Mouse (Mus musculus) lung, embryonic 16.5 days (tissue): ENCODE data around the gene Atg13. TPM values are rescaled to one million over a fixed set of nuclear protein-coding genes. Genes with fewer than 3 reads are reported as not detected.

Source experiments
- ATAC-seq: fragments of 200-750 bp; cut with Nextera tagmentation; 2 replicates; pipeline ENCODE4 v1.8.0; 2017; ENCODE audit warnings: low read depth, mild to moderate bottlenecking, moderate library complexity
- H3K27ac ChIP-seq: fragments of 300-500 bp; sonication (generic); 2 replicates; pipeline ENCODE4 v1.5.1; 2014; ENCODE audit warnings: mild to moderate bottlenecking, control low read depth, low read length
- H3K27me3 ChIP-seq: fragments of 300-500 bp; sonication (generic); 2 replicates; pipeline ENCODE4 v1.6.1; 2014; ENCODE audit warnings: low read depth, low read length, mixed read lengths; ENCODE audit not compliant: control insufficient read depth, insufficient read depth
- H3K36me3 ChIP-seq: fragments of 300-500 bp; sonication (generic); 2 replicates; pipeline ENCODE4 v1.6.1; 2014; ENCODE audit warnings: low read length; ENCODE audit not compliant: control insufficient read depth, insufficient read depth
- H3K4me1 ChIP-seq: fragments of 300-500 bp; sonication (generic); replicated peaks from 2 replicates; pipeline ENCODE4 v1.6.1; 2014; ENCODE audit warnings: low read length, mixed read lengths; ENCODE audit not compliant: control insufficient read depth, insufficient read depth
- H3K4me2 ChIP-seq: fragments of 300-500 bp; sonication (generic); 2 replicates; pipeline ENCODE4 v1.6.1; 2014; ENCODE audit warnings: low read depth, low read length, control low read depth
- H3K4me3 ChIP-seq: fragments of 300-500 bp; sonication (generic); 2 replicates; pipeline ENCODE4 v1.5.1; 2014; ENCODE audit warnings: mild to moderate bottlenecking, low read length, control low read depth
- H3K9ac ChIP-seq: fragments of 300-500 bp; sonication (generic); 2 replicates; pipeline ENCODE4 v1.6.1; 2014; ENCODE audit warnings: low read length, control low read depth
- H3K9me3 ChIP-seq: fragments of 300-500 bp; sonication (generic); 2 replicates; pipeline ENCODE4 v1.6.1; 2016; ENCODE audit warnings: low read length; ENCODE audit not compliant: control insufficient read depth
- WGBS: fragments of 180-500 bp; shearing (Covaris S2); extraction: QIAGEN DNeasy Blood & Tissue Kit; methylation state at CpG from one replicate; pipeline ENCODE4 v1.1.7; 2014; 5-methylcytosine and 5-hydroxymethylcytosine counted together
- polyA plus RNA-seq: library from polyadenylated mRNA; unstranded; fragments of >200 nt; fragmentation: Nextera tagmentation; extraction: Ambion mirVana; gene quantifications from 2 replicates; pipeline ENCODE4 v1.2.1, GENCODE M21; 2015

The Atg13 gene
- polyA plus RNA-seq, 1 experiment from 2014 or later, result 25.3 TPM

GRCm38 (mm10) chr2:91674895-91675294 lies 35.5 kb downstream of the Atg13 start:
- WGBS, result 86% methylated on average over 5 of the region's 5 CpGs

GRCm38 (mm10) chr2:91673587-91673986 lies 36.8 kb downstream of the Atg13 start:
- H3K4me2 ChIP-seq, result no peak overlapping the region
- no peak overlapping the region for H3K4me3 ChIP-seq
- H3K4me1 ChIP-seq, result no peaks in the 10 kb centered on the region
- no peak overlapping the region for H3K9ac ChIP-seq
- no peaks in the 10 kb centered on the region for H3K9me3 ChIP-seq
- no peaks in the 10 kb centered on the region for H3K27me3 ChIP-seq
- no peak overlapping the region for H3K27ac ChIP-seq
- WGBS, result 92% methylated on average over 2 of the region's 2 CpGs
- peaks cover 39% of the 10 kb centered on the region for H3K36me3 ChIP-seq
- ATAC-seq, result no peak

More at GRCm38 (mm10) chr2:91674895-91675294, 35.5 kb downstream of the Atg13 start:
- Histone ChIP-seq H3K4me1 (no peaks in the 10 kb centered on the region), H3K4me2 (no peak overlapping the region), H3K4me3 (no peak overlapping the region), H3K27ac (no peak overlapping the region), H3K9ac (no peak overlapping the region), H3K9me3 (no peaks in the 10 kb centered on the region), H3K27me3 (no peaks in the 10 kb centered on the region), H3K36me3 (peaks cover 30% of the 10 kb centered on the region)
- no peak for ATAC-seq

DNA sequence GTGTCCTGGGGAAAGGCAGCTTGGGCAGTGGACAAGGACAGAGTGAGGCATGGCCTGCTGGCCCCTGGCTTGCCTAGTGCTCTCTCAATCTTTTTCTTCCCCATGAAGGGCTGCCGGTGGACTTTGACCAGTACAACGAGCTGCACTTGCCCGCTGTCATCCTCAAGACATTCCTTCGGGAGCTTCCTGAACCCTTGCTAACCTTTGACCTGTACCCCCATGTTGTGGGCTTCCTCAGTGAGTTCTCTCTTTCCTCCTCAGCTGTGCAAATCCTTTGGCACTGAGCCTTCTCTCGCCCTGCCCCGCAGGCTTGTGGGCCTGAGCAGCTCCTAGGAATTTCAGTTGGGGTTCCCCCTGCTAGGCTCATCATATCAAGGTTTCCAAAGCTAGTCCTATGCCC lies 40.3 kb downstream of the Atg13 start:
- Histone ChIP-seq H3K27ac (no peak overlapping the region), H3K4me3 (no peak overlapping the region), H3K9me3 (no peaks in the 10 kb centered on the region), H3K4me2 (no peak overlapping the region), H3K27me3 (no peaks in the 10 kb centered on the region), H3K9ac (no peak overlapping the region), H3K36me3 (peaks cover 44% of the 10 kb centered on the region), H3K4me1 (no peaks in the 10 kb centered on the region)
- 91% methylated on average over 6 of the region's 6 CpGs for WGBS
- no peak for ATAC-seq

DNA sequence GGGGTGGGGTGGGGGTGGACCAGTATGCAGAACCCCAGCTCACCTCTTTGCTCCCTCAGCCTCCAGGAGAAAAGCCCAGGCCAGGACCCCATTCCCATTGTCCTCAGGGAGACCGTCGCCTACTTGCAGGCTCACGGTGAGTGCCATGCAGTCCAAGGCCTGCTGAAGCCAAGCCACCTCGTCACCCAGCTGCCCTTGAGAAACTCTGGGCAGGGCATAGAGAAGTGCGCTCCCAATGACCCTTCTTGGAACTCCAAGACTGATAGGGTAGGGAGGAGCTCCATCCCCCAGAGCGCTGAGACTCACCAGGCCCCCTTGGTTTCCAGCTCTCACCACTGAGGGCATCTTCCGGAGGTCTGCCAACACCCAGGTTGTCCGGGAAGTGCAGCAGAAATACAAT lies 41.0 kb downstream of the Atg13 start:
- Histone ChIP-seq H3K27ac (no peak overlapping the region), H3K4me1 (no peaks in the 10 kb centered on the region), H3K27me3 (no peaks in the 10 kb centered on the region), H3K36me3 (peaks cover 49% of the 10 kb centered on the region), H3K4me3 (no peak overlapping the region), H3K9ac (no peak overlapping the region), H3K9me3 (no peaks in the 10 kb centered on the region), H3K4me2 (no peak overlapping the region)
- no peak for ATAC-seq
- WGBS, result 90% methylated on average over 8 of the region's 8 CpGs

GRCm38 (mm10) chr2:91667747-91668146 lies 42.6 kb downstream of the Atg13 start:
- WGBS, result 57% methylated on average over 2 of the region's 2 CpGs
- H3K36me3 ChIP-seq, result peaks cover 60% of the 10 kb centered on the region
- H3K9ac ChIP-seq, result no peak overlapping the region
- no peak for ATAC-seq
- H3K4me2 ChIP-seq, result no peak overlapping the region
- H3K4me3 ChIP-seq, result no peak overlapping the region
- H3K27ac ChIP-seq, result no peak overlapping the region
- no peaks in the 10 kb centered on the region for H3K4me1 ChIP-seq
- no peaks in the 10 kb centered on the region for H3K27me3 ChIP-seq
- H3K9me3 ChIP-seq, result no peaks in the 10 kb centered on the region

DNA sequence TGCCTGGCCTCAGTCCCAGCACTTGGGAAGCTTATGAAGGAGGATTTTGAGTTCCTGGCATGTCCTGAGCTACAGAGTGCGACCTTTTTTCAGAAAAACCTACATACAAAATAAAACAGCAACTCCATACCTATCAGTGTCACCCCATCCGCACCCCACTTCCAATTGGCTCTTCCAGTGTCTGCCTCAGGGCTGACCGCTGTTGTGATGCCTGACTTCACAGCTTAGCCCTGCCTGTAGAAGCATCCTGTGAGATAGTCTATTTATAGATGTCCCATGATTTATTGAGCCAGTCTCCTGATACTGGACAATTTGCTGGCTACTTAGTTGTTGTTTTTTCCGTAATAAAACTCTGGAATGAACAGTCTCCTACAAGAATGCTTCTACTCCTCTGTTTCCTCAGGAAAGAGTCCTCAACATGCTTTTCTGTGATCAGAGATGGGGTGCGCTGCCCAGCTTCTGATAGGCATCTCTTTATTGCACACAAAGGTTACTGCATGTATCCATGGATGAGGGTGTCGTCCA lies 43.9 kb downstream of the Atg13 start:
- Histone ChIP-seq H3K4me2 (no peak overlapping the region), H3K4me3 (no peak overlapping the region), H3K9me3 (no peaks in the 10 kb centered on the region), H3K27ac (no peak overlapping the region), H3K4me1 (no peaks in the 10 kb centered on the region), H3K9ac (no peak overlapping the region), H3K27me3 (no peaks in the 10 kb centered on the region), H3K36me3 (peaks cover 68% of the 10 kb centered on the region)
- ATAC-seq, result no peak
- 90% methylated on average over 6 of the region's 6 CpGs for WGBS

- Histone ChIP-seq H3K27ac (no peak overlapping the region), H3K9ac (no peak overlapping the region), H3K9me3 (no peaks in the 10 kb centered on the region), H3K4me3 (no peak overlapping the region), H3K36me3 (peaks cover 58% of the 10 kb centered on the region), H3K27me3 (no peaks in the 10 kb centered on the region), H3K4me2 (no peak overlapping the region), H3K4me1 (no peaks in the 10 kb centered on the region)
- no peak for ATAC-seq
Observed at GRCm38 (mm10) chr2:91664780-91665179, 45.6 kb downstream of the Atg13 start.

GRCm38 (mm10) chr2:91660981-91661380 lies 49.4 kb downstream of the Atg13 start:
- H3K9me3 ChIP-seq, result no peaks in the 10 kb centered on the region
- H3K36me3 ChIP-seq, result peaks cover 49% of the 10 kb centered on the region
- no peak overlapping the region for H3K9ac ChIP-seq
- WGBS, result 88% methylated on average over 6 of the region's 6 CpGs
- H3K4me1 ChIP-seq, result peaks cover 7% of the 10 kb centered on the region
- H3K4me3 ChIP-seq, result no peak overlapping the region
- ATAC-seq, result no peak
- no peaks in the 10 kb centered on the region for H3K27me3 ChIP-seq
- no peak overlapping the region for H3K27ac ChIP-seq
- H3K4me2 ChIP-seq, result no peak overlapping the region

- WGBS, result 94% methylated on average over 8 of the region's 8 CpGs
- Histone ChIP-seq H3K9ac (no peak overlapping the region), H3K9me3 (no peaks in the 10 kb centered on the region), H3K36me3 (peaks cover 50% of the 10 kb centered on the region), H3K27ac (no peak overlapping the region), H3K4me3 (no peak overlapping the region), H3K27me3 (no peaks in the 10 kb centered on the region), H3K4me2 (no peak overlapping the region), H3K4me1 (peaks cover 17% of the 10 kb centered on the region)
- no peak for ATAC-seq
Observed at GRCm38 (mm10) chr2:91659657-91660056, 50.7 kb downstream of the Atg13 start.

- ATAC-seq, result peak; percentile 80
- Histone ChIP-seq H3K9me3 (no peaks in the 10 kb centered on the region), H3K27me3 (no peaks in the 10 kb centered on the region), H3K4me1 (peaks cover 25% of the 10 kb centered on the region), H3K4me2 (0 out of 2 replicates have a peak overlapping the region, but pooled peaks have one; percentile 3), H3K36me3 (peaks cover 31% of the 10 kb centered on the region), H3K27ac (peak overlapping the region; percentile 84), H3K9ac (no peak overlapping the region), H3K4me3 (no peak overlapping the region)
- 51% methylated on average over 8 of the region's 8 CpGs for WGBS
Observed at GRCm38 (mm10) chr2:91656774-91657173, 53.6 kb downstream of the Atg13 start.
